In the genomic region with DNA sequence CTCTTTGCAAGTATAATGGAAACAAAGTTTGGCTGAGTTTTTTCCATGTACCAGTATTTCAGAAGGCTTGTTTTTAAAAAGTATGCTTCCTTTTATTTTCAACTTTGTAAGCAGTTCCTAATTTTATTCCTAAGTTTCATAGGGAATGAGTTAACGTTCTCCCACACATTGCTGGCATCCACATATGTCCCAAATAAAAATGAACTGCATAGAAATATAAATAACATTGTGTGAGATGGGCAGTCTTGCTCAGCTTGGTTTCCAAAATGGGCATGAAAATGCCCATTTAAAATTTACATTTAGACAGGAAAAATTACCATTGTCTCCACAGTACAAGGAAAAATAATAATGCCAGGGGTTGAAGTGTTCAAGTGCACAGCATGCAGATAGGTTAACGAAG, we compare ENCODE assay signal across 19 mouse cellular contexts. TPM values are rescaled to one million over a fixed set of nuclear protein-coding genes. Genes with fewer than 3 reads are reported as not detected.
"Had no signal": no experiment of that assay in that cellular context is flagged by ENCODE, and none has a peak within 500 bp of the region (broad histone marks: within the 10 kb centered on the region; RNA-seq: fewer than 3 reads in every experiment).

No protein-coding gene starts in this region.

- H3K9ac ChIP-seq: limb, embryonic 15.5 days; liver, embryonic 12.5 days; lung, embryonic 14.5 days; neural tube, embryonic 13.5 days had no signal

- ATAC-seq: inflammation-experienced regulatory T-cells, adult 6 months; intestine, postnatal 0 days; liver, embryonic 12.5 days; midbrain, embryonic 16.5 days had no signal

- H3K9me3 ChIP-seq: limb, embryonic 15.5 days; liver, embryonic 12.5 days; midbrain, embryonic 10.5 days; neural tube, embryonic 13.5 days had no signal

- H3K36me3 ChIP-seq: limb, embryonic 15.5 days; liver, embryonic 12.5 days; midbrain, embryonic 10.5 days; neural tube, embryonic 13.5 days had no signal

- DNase-seq: kidney, adult 8-10 months; kidney, postnatal 25 days; layer of hippocampus, adult 9-11 months; layer of hippocampus, postnatal 36 days; lung, embryonic 14.5 days; lung, postnatal 10 days; lung, postnatal 4 days; retina, postnatal 1 day; thymus, postnatal 4 days had no signal

- H3K4me2 ChIP-seq: limb, embryonic 15.5 days; liver, embryonic 12.5 days; lung, embryonic 14.5 days; neural tube, embryonic 13.5 days had no signal

- H3K27me3 ChIP-seq: limb, embryonic 15.5 days; liver, embryonic 12.5 days; neural tube, embryonic 13.5 days had no signal

- H3K4me1 ChIP-seq: limb, embryonic 15.5 days; liver, embryonic 12.5 days; midbrain, embryonic 10.5 days; neural tube, embryonic 13.5 days had no signal

- H3K27ac ChIP-seq: limb, embryonic 15.5 days; liver, embryonic 12.5 days; midbrain, embryonic 10.5 days; neural tube, embryonic 13.5 days had no signal

- H3K4me3 ChIP-seq: limb, embryonic 15.5 days; liver, embryonic 12.5 days; midbrain, embryonic 10.5 days; neural tube, embryonic 13.5 days had no signal

RNA-seq across cellular contexts. Expression of a gene that starts 30.7 kb away (rescaled TPM):
- total RNA-seq: megakaryocyte, adult 5-6 weeks had no signal
- polyA plus RNA-seq: liver, embryonic 16.5 days; lung, embryonic 14.5 days; small intestine, adult 2 months had no signal
